Mouse (Mus musculus): ENCODE measurements around the gene Zfand6. TPM values are rescaled to one million over a fixed set of nuclear protein-coding genes. Genes with fewer than 3 reads are reported as not detected.

The Zfand6 gene
- polyA plus RNA-seq, 1 experiment from 2014 or later = 178 TPM

GRCm38 (mm10) chr7:84681558-84681957, 8.2 kb downstream of the Zfand6 start:
- TF ChIP-seq CTCF (IDR thresholded peaks at IDR 0.05; ENCODE audit: low read depth) = no peak
- no peaks in the 10 kb centered on the region for H3K36me3 ChIP-seq (ENCODE audit: control insufficient read depth, insufficient read depth)
- no peaks in the 10 kb centered on the region for H3K27me3 ChIP-seq (replicated peaks; ENCODE audit: control insufficient read depth, insufficient read depth, low read length)
- no peak overlapping the region for H3K27ac ChIP-seq (ENCODE audit: low read depth, low read length)
- no peaks in the 10 kb centered on the region for H3K9me3 ChIP-seq (ENCODE audit: control insufficient read depth)
- no peak overlapping the region for H3K9ac ChIP-seq (ENCODE audit: low read depth, low read length)
- ATAC-seq = no peak
- WGBS = 78% methylated on average over 1 of the region's 1 CpGs
- H3K4me1 ChIP-seq (replicated peaks; ENCODE audit: control insufficient read depth, insufficient read depth, low read length) = peaks cover 6% of the 10 kb centered on the region
- H3K4me3 ChIP-seq (ENCODE audit: low read depth, low read length) = no peak overlapping the region
- no peak overlapping the region for H3K4me2 ChIP-seq (replicated peaks; ENCODE audit: low read depth)

GRCm38 (mm10) chr7:84680931-84681330, 8.8 kb downstream of the Zfand6 start:
- Histone ChIP-seq H3K9ac (ENCODE audit: low read depth, low read length) (no peak overlapping the region), H3K27me3 (replicated peaks; ENCODE audit: control insufficient read depth, insufficient read depth, low read length) (no peaks in the 10 kb centered on the region), H3K4me2 (replicated peaks; ENCODE audit: low read depth) (no peak overlapping the region), H3K27ac (ENCODE audit: low read depth, low read length) (no peak overlapping the region), H3K9me3 (ENCODE audit: control insufficient read depth) (no peaks in the 10 kb centered on the region), H3K36me3 (ENCODE audit: control insufficient read depth, insufficient read depth) (no peaks in the 10 kb centered on the region), H3K4me1 (replicated peaks; ENCODE audit: control insufficient read depth, insufficient read depth, low read length) (peaks cover 6% of the 10 kb centered on the region), H3K4me3 (ENCODE audit: low read depth, low read length) (no peak overlapping the region)
- TF ChIP-seq CTCF (IDR thresholded peaks at IDR 0.05; ENCODE audit: low read depth) = no peak
- no peak for ATAC-seq

- no peak for ATAC-seq
- 46% methylated on average over 2 of the region's 2 CpGs for WGBS
- Histone ChIP-seq H3K36me3 (ENCODE audit: control insufficient read depth, insufficient read depth) (no peaks in the 10 kb centered on the region), H3K9ac (ENCODE audit: low read depth, low read length) (0 out of 2 replicates have a peak overlapping the region, but pooled peaks have one; percentile 11), H3K27me3 (replicated peaks; ENCODE audit: control insufficient read depth, insufficient read depth, low read length) (no peaks in the 10 kb centered on the region), H3K4me2 (replicated peaks; ENCODE audit: low read depth) (peak overlapping the region; percentile 57), H3K4me1 (replicated peaks; ENCODE audit: control insufficient read depth, insufficient read depth, low read length) (peaks cover 6% of the 10 kb centered on the region), H3K9me3 (ENCODE audit: control insufficient read depth) (no peaks in the 10 kb centered on the region), H3K27ac (ENCODE audit: low read depth, low read length) (no peak overlapping the region), H3K4me3 (ENCODE audit: low read depth, low read length) (peak overlapping the region; percentile 21; the same call in 1 of the 2 replicates)
- no peak for TF ChIP-seq CTCF (IDR thresholded peaks at IDR 0.05; ENCODE audit: low read depth)
Observed at GRCm38 (mm10) chr7:84680092-84680491, 9.7 kb downstream of the Zfand6 start.

- Histone ChIP-seq H3K9ac (ENCODE audit: low read depth, low read length) (no peak overlapping the region), H3K27me3 (replicated peaks; ENCODE audit: control insufficient read depth, insufficient read depth, low read length) (no peaks in the 10 kb centered on the region), H3K27ac (ENCODE audit: low read depth, low read length) (no peak overlapping the region), H3K4me3 (ENCODE audit: low read depth, low read length) (peak overlapping the region; percentile 21), H3K4me1 (replicated peaks; ENCODE audit: control insufficient read depth, insufficient read depth, low read length) (peaks cover 3% of the 10 kb centered on the region; the same call in 1 of the 2 replicates), H3K4me2 (replicated peaks; ENCODE audit: low read depth) (peak overlapping the region; percentile 57), H3K36me3 (ENCODE audit: control insufficient read depth, insufficient read depth) (no peaks in the 10 kb centered on the region), H3K9me3 (ENCODE audit: control insufficient read depth) (no peaks in the 10 kb centered on the region)
- 1% methylated on average over 4 of the region's 4 CpGs for WGBS
- no peak for TF ChIP-seq CTCF (IDR thresholded peaks at IDR 0.05; ENCODE audit: low read depth)
- ATAC-seq = peak; percentile 94
Observed at GRCm38 (mm10) chr7:84679264-84679663, 10.5 kb downstream of the Zfand6 start.

- Histone ChIP-seq H3K36me3 (ENCODE audit: control insufficient read depth, insufficient read depth) (no peaks in the 10 kb centered on the region), H3K9me3 (ENCODE audit: control insufficient read depth) (no peaks in the 10 kb centered on the region), H3K27ac (ENCODE audit: low read depth, low read length) (no peak overlapping the region), H3K27me3 (replicated peaks; ENCODE audit: control insufficient read depth, insufficient read depth, low read length) (no peaks in the 10 kb centered on the region), H3K4me3 (ENCODE audit: low read depth, low read length) (no peak overlapping the region), H3K4me1 (replicated peaks; ENCODE audit: control insufficient read depth, insufficient read depth, low read length) (peaks cover 6% of the 10 kb centered on the region; the same call in 1 of the 2 replicates), H3K9ac (ENCODE audit: low read depth, low read length) (no peak overlapping the region), H3K4me2 (replicated peaks; ENCODE audit: low read depth) (no peak overlapping the region)
- ATAC-seq = no peak
- WGBS = 97% methylated on average over 1 of the region's 1 CpGs
- TF ChIP-seq CTCF (IDR thresholded peaks at IDR 0.05; ENCODE audit: low read depth) = no peak
Observed at GRCm38 (mm10) chr7:84673103-84673502, 16.7 kb downstream of the Zfand6 start.

- Histone ChIP-seq H3K9me3 (ENCODE audit: control insufficient read depth) (no peaks in the 10 kb centered on the region), H3K27me3 (replicated peaks; ENCODE audit: control insufficient read depth, insufficient read depth, low read length) (no peaks in the 10 kb centered on the region), H3K4me1 (replicated peaks; ENCODE audit: control insufficient read depth, insufficient read depth, low read length) (0 out of 2 replicates have a peak, but pooled peaks cover 3% of the 10 kb centered on the region), H3K27ac (ENCODE audit: low read depth, low read length) (0 out of 2 replicates have a peak overlapping the region, but pooled peaks have one; percentile 23), H3K36me3 (ENCODE audit: control insufficient read depth, insufficient read depth) (no peaks in the 10 kb centered on the region), H3K4me2 (replicated peaks; ENCODE audit: low read depth) (no peak overlapping the region), H3K9ac (ENCODE audit: low read depth, low read length) (no peak overlapping the region), H3K4me3 (ENCODE audit: low read depth, low read length) (no peak overlapping the region)
- TF ChIP-seq CTCF (IDR thresholded peaks at IDR 0.05; ENCODE audit: low read depth) = no peak
- whole genome bisulfite sequencing = 36% methylated on average over 1 of the region's 1 CpGs
- peak; percentile 89 for ATAC-seq
Observed at GRCm38 (mm10) chr7:84669554-84670152, 20.1 kb downstream of the Zfand6 start.

All from intestine, postnatal 0 days (tissue).